Mouse (Mus musculus) gastrocnemius, postnatal 36 days (tissue): ENCODE data around the gene Igsf21. TPM values are rescaled to one million over a fixed set of nuclear protein-coding genes. Genes with fewer than 3 reads are reported as not detected.

Experiments used
- DNase-seq, 2 experiments: peaks; one replicate each; pipeline ENCODE4 v3.0.0; 2022
- intact Hi-C: fragments of 180-260 bp; cut with DNase I; formaldehyde crosslinking; loops from one replicate; pipeline ENCODE4 v1.15.1; 2025
- total RNA-seq, 2 experiments: library from RNA; stranded (reverse); gene quantifications; 2 replicates each; pipeline ENCODE4 v1.2.3; 2021

The Igsf21 gene
- total RNA-seq, 2 experiments from 2014 or later, result 0.18 TPM; not detected in 1

DNA sequence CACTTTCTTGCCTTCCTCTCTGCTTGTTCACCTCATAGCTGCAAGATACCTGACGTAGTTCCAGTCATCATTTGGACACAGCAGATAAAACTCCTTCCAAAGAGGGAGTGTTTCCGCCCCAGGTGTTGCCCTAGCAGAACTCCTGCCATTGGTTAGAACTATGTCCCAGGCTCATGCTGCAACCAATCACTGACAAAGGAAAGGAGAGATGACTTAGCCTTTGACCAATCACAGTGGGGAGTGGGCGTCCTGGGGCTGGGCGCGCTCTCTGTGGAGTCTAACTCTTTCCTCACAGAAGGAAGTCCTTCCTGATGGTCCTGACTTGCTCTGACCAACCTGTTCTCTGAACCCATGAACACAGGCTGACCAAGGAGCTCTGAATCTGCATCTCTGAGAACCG, 44.4 kb downstream of the Igsf21 start:
- DNase-seq, result no peak
- intact Hi-C loops, result no loop called here

DNA sequence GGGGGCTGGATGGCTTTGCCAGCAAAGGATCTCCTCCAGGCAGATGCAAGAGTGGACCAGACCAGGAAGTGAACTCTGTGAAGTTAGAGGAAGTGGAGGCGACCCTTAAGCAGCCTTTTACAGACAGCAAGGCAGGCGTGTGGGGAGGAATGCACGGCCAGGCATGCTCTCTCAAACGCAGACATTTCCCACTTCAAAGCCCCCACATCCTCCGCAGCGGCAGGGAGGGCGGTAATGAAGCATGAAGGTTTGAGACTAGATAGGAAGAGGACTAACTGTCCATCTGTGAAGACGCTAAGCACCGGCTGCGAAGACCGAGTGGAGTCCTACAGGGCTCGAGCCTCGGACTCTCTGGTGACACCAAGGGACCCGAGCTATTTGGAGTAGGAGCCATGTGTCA, 46.3 kb downstream of the Igsf21 start:
- no peak for DNase-seq
- intact Hi-C loops, result no loop called here

DNA sequence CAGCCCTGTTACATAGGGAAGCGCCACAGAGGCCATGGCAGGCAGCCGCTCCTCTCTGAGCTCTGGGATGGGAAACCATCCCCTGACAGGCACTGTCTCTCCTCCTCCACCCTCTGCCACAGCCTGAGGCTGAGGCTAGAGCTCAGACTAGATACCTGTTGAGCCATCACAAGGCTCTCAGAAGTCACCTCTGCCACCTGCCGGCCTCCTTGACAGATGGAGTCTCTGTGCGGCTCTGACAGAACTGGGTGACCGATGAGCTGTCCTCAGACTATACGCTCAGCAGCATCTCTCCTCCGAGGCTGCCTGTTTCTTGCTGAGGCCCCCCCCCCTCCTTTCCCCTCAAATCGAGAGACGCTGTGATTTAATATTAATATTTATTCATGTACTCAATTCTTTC, 49.9 kb downstream of the Igsf21 start:
- no peak for DNase-seq
- intact Hi-C loops, result no loop called here

DNA sequence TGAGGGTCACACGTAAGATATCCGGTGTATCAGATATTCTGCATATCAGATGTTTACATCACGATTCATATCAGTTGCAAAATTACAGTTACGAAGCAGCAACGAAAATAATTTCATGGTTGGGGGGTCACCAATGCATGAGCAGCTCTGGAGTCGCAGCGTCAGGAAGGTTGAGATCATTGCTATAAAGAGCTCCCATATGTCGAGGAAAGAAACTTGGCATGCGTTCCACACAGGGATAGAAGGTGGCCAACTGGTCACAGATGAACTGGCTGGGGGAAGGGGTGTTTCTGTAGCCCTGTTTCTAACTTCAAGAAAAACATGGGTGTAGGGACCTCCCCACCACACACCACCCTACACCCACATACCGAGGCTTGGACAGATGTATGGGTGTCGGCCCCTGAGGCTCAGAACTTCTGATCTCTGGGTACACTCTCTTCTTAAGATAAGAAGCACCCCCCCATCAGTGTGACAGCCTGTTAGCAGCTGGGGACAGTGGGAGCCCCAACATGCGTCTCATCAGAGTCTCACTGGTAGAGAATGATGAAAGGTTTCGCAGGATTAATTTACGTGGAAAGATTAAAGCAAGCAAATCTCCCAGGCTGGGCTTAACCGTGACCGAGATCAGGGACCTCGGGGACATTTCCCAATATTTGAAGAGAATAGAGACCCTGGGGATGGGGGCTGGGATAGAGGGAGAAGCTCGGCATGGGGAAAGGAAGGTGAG, 54.1 kb downstream of the Igsf21 start:
- no peak for DNase-seq
- intact Hi-C loops, result no loop called here

DNA sequence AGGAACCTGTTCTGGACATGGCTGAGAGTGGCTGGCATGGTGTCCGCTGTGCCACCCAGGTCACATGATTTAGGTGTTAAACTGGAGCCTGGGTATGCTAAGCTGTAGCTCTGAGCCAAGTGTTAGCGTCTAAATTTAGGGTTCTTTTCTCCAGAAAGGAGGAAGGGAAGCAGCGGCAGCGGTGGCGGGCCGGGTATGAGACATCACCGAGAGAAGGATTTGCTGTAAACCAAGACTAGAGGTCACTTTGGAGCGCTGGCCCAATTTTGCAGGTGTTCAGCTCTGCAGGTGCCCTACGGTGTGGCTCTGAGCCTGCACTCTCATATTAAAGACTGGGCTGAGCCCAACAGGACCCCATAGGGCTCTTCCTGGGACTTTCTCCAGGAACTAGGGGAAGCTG, 57.0 kb downstream of the Igsf21 start:
- no peak for DNase-seq
- intact Hi-C loops, result no loop called here

DNA sequence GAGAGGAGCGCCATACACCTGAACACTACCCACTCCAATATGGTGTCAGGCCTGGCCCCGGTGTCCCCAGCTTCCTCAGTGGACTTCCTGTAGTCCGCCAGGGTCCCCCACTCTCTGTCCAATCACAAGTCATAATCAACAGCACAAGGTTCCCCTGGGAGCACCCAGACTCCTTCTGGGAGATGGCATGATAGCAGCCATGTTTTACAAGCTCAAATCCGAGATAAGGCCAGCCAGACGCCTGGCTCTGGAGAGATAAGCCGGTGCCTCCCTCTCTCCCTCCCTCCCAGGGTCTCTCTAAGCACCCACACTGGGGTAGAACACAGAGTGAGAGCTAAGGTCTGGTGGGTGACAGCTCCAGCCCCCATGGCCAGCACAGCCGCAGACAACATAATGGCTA, 58.0 kb downstream of the Igsf21 start:
- DNase-seq, result no peak
- intact Hi-C loops, result no loop called here

DNA sequence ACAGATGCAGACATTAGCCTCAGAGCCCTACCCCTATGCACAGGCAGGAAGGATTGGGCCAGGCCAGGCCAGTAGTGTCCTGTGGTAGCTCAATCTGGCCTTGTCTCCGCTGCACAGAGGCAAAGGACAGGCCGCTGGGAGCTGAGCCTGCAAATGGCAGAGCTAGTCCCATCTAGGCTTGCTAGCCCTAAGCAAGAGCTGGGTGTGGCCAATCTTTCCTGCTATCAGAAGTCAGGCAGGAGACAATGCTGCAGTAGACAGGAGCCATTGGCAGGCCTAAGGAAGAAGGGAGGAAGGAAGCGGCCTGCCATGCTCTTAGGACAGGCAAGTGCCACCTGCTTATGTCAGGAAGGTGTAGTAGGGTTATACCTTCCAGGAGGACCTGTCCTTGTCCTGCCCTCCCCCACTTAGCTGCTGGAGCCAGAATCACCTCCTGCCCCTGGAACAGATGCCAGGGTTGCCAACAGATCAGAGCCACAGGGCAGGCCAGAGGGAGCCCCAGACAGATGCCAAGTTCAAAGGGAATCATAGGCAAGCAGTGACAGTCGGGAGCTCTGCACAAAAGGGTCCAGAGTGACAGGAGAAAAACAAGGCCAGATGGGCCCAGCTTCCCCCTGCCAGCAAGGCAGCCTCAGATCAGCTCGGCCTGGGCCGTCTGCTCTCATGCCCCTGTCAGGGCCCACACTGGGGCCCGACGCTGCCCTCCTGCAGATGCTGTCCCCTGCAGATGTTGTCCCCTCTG, 59.0 kb downstream of the Igsf21 start:
- no peak for DNase-seq
- intact Hi-C loops, result no loop called here

DNA sequence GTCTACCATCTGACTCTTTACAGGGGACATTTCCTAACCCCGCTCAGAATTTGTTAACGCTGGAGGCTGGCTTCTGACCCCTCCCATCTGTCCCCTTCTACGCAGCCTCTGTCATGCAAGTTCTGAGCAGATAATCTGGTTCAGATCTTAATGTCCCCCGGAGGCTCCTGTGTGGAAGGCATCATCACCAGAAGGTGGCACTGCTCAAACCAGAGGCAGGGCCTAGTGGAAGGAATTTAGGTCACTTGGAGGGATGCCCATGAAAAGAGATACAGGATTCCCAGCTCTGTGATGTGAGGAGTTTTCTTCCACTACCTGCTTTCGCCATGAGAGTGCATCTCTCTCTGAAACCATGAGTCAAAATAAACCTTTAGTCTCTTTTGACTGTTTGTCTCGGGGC, 67.0 kb downstream of the Igsf21 start:
- intact Hi-C loops, result no loop called here
- DNase-seq, result no peak

DNA sequence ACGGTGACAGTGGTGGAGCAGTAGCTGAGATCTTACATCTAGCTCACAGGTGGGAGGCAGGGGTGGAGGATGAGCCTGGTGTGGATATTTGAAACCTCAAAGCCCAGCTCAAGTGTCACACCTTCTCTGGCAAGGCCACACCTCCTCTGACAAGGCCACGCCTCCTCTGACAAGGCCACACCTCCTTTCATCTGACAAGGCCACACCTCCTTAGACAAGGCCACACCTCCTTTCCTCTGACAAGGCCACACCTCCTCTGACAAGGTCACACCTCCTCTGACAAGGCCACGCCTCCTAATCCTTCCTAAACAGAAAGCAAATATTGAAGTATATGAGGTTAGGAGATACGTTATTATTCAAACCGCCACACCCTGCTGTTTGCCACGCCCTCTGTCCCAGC, 69.5 kb downstream of the Igsf21 start:
- intact Hi-C loops, result no loop called here
- no peak for DNase-seq

DNA sequence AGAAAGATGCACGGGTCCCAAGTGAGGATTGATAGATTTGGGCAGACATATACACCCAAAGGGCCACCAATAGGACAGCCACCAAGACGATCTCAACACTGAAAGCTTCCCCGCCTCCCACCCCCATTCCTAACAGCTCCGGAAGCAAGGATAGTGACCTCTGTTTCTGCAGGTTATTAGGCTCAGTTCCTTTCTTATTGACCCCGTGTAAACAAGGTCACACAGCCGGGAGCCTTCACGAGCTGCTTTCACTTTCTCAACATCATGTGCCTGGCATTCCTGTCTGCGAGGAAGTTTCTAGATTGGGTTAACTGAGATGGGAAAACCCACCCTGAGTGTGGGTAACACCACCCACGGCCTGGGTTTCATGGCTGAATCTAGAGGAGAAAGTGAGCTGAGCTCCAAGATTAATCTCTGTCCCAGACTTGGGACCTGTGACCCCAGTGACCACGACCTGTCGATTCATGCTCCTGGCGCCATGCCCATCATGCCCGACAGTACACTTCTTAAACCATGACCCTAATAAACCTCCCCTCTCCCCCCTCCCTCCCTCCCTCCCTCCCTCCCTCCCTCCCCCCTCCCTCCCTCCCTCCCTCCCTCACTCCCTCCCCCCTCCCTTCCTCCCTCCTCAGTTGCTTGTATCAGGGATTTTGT, 72.7 kb downstream of the Igsf21 start:
- no peak for DNase-seq
- intact Hi-C loops, result no loop called here

DNA sequence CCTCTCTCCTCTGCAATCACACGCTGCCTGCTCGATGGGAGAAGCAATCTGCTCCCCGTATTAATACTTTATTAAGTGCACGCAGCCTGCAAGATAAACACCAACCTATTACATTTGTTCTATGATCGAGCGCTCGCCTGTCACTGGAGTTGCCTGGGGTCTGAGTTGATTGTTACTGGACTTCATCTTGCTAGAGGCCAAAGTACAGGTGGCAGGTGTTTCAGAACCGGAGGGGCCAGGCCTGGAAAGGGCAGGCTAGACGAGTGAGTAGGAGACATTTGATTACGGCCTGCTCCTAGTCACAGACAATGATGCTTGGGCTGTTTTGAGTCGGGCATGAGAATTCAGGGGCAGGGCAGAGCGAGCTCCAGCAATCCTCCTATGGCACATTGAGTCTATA, 73.5 kb downstream of the Igsf21 start:
- no peak for DNase-seq
- intact Hi-C loops, result no loop called here

DNA sequence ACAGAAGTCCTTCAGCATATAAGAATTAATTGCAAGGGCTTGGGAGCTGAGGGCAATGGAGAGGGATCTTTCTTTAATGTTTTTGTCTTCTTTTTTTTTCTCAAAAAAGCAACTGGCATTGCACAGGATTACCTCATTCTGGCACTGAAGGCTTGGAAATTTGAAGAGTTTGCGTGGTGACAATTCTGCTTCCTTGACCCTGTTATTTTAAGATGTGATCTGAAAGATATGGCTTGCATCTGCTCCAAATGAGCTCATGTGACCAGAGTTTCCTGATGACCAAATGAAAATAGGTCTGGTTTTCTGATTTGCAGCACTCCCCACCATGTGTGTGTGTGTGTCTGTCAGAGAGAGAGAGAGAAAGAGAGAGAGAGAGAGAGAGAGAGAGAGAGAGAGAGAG, 74.7 kb downstream of the Igsf21 start:
- intact Hi-C loops, result no loop called here
- no peak for DNase-seq

DNA sequence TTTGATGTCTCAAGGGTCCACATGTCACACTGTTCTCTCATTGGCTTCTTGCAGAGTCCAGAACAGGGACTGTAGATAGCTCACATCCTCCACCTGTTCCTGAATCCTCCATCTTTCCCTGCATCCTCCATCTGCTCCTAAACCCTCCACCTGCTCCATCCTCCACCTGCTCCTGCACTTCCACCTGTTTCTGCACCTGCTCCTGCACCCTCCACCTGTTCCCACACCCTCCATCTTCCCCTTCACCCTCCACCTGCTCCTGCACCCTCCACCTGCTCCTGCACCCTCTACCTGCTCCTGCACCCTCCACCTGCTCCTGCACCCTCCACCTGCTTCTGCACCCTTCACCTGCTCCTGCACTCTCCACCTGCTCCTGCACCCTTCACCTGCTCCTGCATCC, 75.4 kb downstream of the Igsf21 start:
- no peak for DNase-seq
- intact Hi-C loops, result no loop called here

DNA sequence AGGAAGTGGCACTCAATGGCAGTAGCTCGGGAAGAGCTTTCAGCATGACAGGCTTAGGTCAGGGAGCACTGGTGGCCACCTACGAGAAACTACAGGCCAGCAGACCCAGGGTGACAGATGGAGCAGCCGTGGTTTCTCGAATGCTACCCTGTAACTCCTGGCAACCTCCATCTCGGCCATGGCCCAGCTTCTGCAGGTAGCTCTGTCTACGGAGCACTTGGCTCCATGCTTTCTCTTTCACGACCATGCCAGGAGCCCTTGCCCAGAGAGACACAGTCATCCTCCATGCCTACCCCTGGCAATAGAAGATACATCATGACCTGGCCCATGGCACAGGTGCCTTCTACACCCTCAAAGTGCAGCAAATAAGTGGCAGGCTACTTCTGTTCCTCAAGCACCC, 80.7 kb downstream of the Igsf21 start:
- intact Hi-C loops, result no loop called here

DNA sequence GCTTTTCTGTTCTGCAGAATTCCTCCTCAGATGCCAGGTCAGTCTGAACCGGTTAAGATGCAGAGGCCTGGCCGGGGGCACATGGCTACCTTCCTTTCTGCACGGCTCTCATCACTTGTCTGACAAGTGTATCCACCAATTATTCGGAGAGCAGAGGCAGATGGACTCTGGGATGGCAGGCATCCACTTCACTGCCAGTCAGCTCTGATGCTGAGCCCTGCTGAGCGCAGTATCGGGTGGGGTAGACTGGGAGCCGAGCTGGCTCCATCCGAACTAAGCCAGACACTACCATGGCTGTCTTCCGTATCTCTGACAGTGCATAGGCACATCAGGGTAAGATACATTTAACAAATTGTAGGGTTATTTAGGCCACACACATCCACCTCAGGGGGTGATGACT, 81.9 kb downstream of the Igsf21 start:
- no peak for DNase-seq
- intact Hi-C loops, result no loop called here

More for the DNA sequence above, 80.7 kb downstream of the Igsf21 start:
- DNase-seq, result no peak

DNA sequence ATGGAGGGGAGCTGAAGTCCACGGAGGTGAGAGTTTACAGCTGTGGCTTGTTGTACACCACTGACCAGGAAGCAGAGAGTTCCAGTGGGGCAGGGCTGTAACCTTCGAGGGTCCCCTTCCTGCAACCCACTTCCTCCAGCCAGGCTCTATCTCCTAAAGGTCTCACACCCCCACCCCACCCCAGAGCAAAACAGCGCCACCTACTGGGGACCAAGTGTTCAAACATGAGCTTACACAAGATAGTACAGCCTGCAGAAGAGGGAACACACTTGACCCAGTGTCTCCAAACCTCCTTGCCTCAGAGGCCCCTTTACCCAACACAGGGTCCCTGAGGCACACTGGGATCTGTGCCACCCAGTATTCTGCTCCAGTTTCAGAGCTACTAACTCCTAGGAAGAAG, 87.0 kb downstream of the Igsf21 start:
- no peak for DNase-seq
- intact Hi-C loops, result loop anchor here (10.0 kb wide), 1 partner anchor 285 kb away; no protein-coding TSS in a partner anchor

DNA sequence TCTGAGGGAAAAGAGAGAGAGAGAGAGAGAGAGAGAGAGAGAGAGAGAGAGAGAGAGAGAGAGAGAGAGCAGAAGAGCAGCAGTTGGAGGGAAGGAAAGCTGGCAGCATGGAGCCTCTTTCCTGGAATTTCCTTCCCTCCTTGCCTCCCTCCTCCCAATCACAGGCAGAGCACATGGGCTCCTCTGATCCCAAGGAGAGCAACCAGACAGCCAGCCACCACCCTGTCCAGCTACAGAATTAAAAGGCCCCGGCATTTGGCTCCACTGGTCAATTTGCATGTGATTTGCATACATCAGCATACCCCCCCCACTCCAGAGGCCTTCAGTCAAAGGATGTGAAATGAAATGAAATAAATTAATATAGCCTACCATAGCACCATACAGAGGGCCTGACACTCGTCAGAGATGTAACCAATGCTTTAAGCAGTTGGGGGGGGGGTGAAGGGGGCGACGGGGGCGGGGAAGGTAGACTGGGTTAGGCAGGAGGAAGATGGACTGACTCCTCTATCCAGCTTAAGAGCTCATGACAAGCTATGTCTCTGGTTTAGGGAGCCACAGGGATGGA, 91.6 kb downstream of the Igsf21 start:
- no peak for DNase-seq
- intact Hi-C loops, result loop anchor here (10.0 kb wide), 1 partner anchor 280 kb away; no protein-coding TSS in a partner anchor

DNA sequence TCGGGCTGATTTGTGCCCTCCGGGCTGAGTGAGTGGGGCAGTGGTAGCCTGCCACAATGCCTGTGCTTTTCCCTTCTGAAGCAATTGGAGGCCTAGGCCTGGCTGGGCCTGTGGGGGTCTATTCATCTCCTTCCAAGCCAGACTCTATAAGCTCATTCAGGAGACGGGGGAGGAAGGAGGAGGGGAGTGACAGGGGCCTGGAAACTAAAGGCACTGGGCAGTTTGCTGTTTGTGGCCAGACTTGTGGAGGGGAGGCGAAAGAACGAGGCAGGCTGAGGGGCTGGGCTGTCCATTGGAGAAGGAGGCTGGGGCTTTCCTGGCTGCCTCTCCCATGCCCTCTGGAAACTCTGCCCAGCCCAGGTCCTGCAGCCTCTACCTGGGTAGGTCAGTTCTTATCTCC, 92.1 kb downstream of the Igsf21 start:
- no peak for DNase-seq
- intact Hi-C loops, result loop anchor here (10.0 kb wide), 1 partner anchor 280 kb away; no protein-coding TSS in a partner anchor

DNA sequence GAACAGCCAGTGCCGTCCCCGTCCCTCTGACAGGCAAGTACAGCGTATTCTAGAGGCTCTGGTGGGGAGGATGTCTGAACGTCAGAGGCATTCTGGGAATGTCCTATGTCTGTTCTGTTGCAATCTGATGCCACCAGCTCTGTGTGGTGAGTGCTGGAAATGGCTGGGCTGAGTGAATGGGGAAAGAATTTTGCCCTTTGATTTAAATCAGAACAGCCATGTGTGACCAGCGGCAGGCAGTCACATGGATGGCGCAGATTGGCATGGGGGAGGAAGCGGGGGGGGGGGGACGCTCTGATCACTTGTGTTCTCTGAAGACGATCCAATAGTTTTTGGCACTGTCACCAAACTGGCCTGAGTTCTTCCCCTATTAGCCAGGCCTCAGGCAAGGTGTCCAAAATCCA, 92.9 kb downstream of the Igsf21 start:
- intact Hi-C loops, result loop anchor here (10.0 kb wide), 1 partner anchor 279 kb away; no protein-coding TSS in a partner anchor
- no peak for DNase-seq

DNA sequence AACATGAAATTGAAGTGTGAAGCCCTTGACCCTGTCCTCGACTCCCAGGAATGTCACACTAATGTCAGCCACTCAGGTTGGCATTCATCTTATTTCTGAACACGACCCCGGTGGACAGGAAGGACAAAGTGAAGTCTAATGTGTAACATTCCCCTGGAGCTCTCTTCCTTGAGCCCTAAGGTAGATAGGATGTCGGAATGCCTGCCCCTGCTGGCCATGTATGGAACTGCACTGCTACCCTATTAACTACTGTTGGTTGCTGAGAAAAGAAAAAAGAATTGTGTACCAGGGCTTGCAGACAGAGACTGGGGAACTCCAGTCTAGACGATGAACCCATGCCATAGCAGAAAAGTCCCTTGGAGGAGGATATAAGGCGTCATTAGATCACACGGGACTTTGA, 93.5 kb downstream of the Igsf21 start:
- intact Hi-C loops, result loop anchor here (10.0 kb wide), 1 partner anchor 278 kb away; no protein-coding TSS in a partner anchor

DNA sequence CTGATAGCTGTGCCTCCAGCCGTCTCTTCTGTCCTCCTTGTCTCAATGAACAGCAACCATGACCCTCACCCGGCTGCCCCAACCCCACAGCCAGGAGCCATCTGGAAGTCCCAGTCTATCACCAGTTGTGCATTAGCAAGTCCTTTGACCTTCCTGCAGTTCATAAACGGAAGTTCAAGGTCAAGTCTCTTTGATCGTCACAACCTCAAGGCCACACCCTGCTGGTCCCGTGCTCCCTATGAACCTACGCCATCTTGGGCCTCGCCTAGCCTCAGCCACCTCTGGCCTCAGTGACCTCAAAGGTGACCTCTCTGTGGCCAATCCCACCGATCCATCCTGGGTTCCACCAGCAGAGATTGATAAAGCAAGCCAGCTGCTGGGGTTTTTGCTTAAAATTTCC, 96.9 kb downstream of the Igsf21 start:
- no peak for DNase-seq
- intact Hi-C loops, result loop anchor here (10.0 kb wide), 1 partner anchor 275 kb away; no protein-coding TSS in a partner anchor

More for the DNA sequence above, 93.5 kb downstream of the Igsf21 start:
- no peak for DNase-seq
